Mouse (Mus musculus): ENCODE data around the gene Ttc21a.
A peak's percentile ranks its signal among the peaks of the same experiment; 100 is the strongest.

Gene Ttc21a

GRCm38 (mm10) chr9:119973869-119974520 is 36.6 kb downstream of the Ttc21a start:
- DNase-seq (ENCODE audit: low read depth in 2 of 2, low spot score in 2 of 2): no peak

- DNase-seq (ENCODE audit: low read depth in 2 of 2, low spot score in 2 of 2): no peak
Measured at GRCm38 (mm10) chr9:119974609-119975008, 37.2 kb downstream of the Ttc21a start.

GRCm38 (mm10) chr9:119975286-119975685 is 37.9 kb downstream of the Ttc21a start:
- DNase-seq (ENCODE audit: low read depth in 2 of 2, low spot score in 2 of 2): no peak

GRCm38 (mm10) chr9:119976704-119977556 is 39.5 kb downstream of the Ttc21a start:
- no peak for DNase-seq (ENCODE audit: low read depth in 2 of 2, low spot score in 2 of 2)

- DNase-seq (ENCODE audit: low read depth in 2 of 2, low spot score in 2 of 2): no peak
Measured at GRCm38 (mm10) chr9:119977557-119978060, 40.2 kb downstream of the Ttc21a start.

- peak in 1 of 2 experiments; percentile 54 for DNase-seq (ENCODE audit: low read depth in 2 of 2, low spot score in 2 of 2)
Measured at GRCm38 (mm10) chr9:119978151-119978810, 40.9 kb downstream of the Ttc21a start.

- DNase-seq (ENCODE audit: low read depth in 2 of 2, low spot score in 2 of 2): no peak
Measured at GRCm38 (mm10) chr9:119978811-119979441, 41.5 kb downstream of the Ttc21a start.

GRCm38 (mm10) chr9:119979749-119980148 is 42.3 kb downstream of the Ttc21a start:
- no peak for DNase-seq (ENCODE audit: low read depth in 2 of 2, low spot score in 2 of 2)

GRCm38 (mm10) chr9:119980770-119981182 is 43.4 kb downstream of the Ttc21a start:
- DNase-seq (ENCODE audit: low read depth in 2 of 2, low spot score in 2 of 2): no peak

- peak; percentile 58 to 67 for DNase-seq (ENCODE audit: low read depth in 2 of 2, low spot score in 2 of 2)
Measured at GRCm38 (mm10) chr9:119981183-119982179, 44.1 kb downstream of the Ttc21a start.

GRCm38 (mm10) chr9:119982241-119982811 is 44.9 kb downstream of the Ttc21a start:
- DNase-seq (ENCODE audit: low read depth in 2 of 2, low spot score in 2 of 2): peak; percentile 63 to 74

- DNase-seq (ENCODE audit: low read depth in 2 of 2, low spot score in 2 of 2): peak; percentile 54 to 57
Measured at GRCm38 (mm10) chr9:119982956-119983551, 45.6 kb downstream of the Ttc21a start.

GRCm38 (mm10) chr9:119983585-119984535 is 46.5 kb downstream of the Ttc21a start:
- DNase-seq (ENCODE audit: low read depth in 2 of 2, low spot score in 2 of 2): peak; percentile 49 to 53

GRCm38 (mm10) chr9:119984536-119985011 is 47.2 kb downstream of the Ttc21a start, which contains the start of gene Csrnp1:
Csrnp1 (minus strand) TSS chr9:119984658.
- DNase-seq (ENCODE audit: low read depth in 2 of 2, low spot score in 2 of 2): no peak

GRCm38 (mm10) chr9:119985881-119986574 is 48.6 kb downstream of the Ttc21a start:
- DNase-seq (ENCODE audit: low read depth in 2 of 2, low spot score in 2 of 2): no peak

- no peak for DNase-seq (ENCODE audit: low read depth in 2 of 2, low spot score in 2 of 2)
Measured at GRCm38 (mm10) chr9:119988304-119988703, 50.9 kb downstream of the Ttc21a start.

- DNase-seq (ENCODE audit: low read depth in 2 of 2, low spot score in 2 of 2): no peak
Measured at GRCm38 (mm10) chr9:119991310-119991709, 53.9 kb downstream of the Ttc21a start.

Measured in CD8-positive naive resting alpha-beta T cell, adult 2 months (primary cell).